Mouse (Mus musculus) brain, embryonic 14.5 days (tissue): ENCODE measurements around the gene Elp1.

Experiments used
- CTCF ChIP-seq: fragments of 200-500 bp; IDR thresholded peaks from 2 replicates; pipeline ENCODE4 v1.5.1; 2012; ENCODE audit warnings: inconsistent platforms, mild to moderate bottlenecking, moderate library complexity, borderline replicate concordance; ENCODE audit not compliant: insufficient read depth, insufficient read length; ENCODE audit errors: extremely low read depth
- POLR2A ChIP-seq: fragments of 200-500 bp; IDR thresholded peaks from 2 replicates; pipeline ENCODE4 v1.6.1; 2012; ENCODE audit warnings: mild to moderate bottlenecking, inconsistent platforms, borderline replicate concordance; ENCODE audit not compliant: poor library complexity, insufficient read depth, insufficient read length, severe bottlenecking; ENCODE audit errors: extremely low read depth

GRCm38 (mm10) chr4:56725839-56726238 is 76.3 kb downstream of the Elp1 start:
- peak; percentile 8; the same call in 1 of the 2 replicates for TF ChIP-seq CTCF
- TF ChIP-seq POLR2A: no peak
